Mouse (Mus musculus) CD4-positive, CD25-positive, alpha-beta regulatory T cell (primary cell): Measurements from ENCODE around the gene Gm7173. TPM values are rescaled to one million over a fixed set of nuclear protein-coding genes. Genes with fewer than 3 reads are reported as not detected.

Experiments used
- polyA plus RNA-seq: library from polyadenylated mRNA; unstranded; fragments of 100-300 nt; shearing (Covaris generic); gene quantifications from one replicate; pipeline ENCODE4 v1.2.1, GENCODE M21; 2017

Gm7173 gene
- polyA plus RNA-seq: not detected

GRCm38 (mm10) chrX:79516977-79517645 lies at the start of gene Gm7173:
TSS of gene Gm7173 (minus strand) at chrX:79517285.

Other genes starting within 250 kb of the Gm7173 start
- gene Mageb16, start 154.2 kb upstream of the Gm7173 start, polyA plus RNA-seq: not detected